Mouse (Mus musculus) frontal cortex, postnatal 25 days (tissue): ENCODE results near the gene Gm29427.

Experiments used
- DNase-seq, 2 experiments: peaks; one replicate each; pipeline ENCODE4 v3.0.0; 2022; ENCODE audit warnings: low spot score in 2 of 2

The Gm29427 gene

DNA sequence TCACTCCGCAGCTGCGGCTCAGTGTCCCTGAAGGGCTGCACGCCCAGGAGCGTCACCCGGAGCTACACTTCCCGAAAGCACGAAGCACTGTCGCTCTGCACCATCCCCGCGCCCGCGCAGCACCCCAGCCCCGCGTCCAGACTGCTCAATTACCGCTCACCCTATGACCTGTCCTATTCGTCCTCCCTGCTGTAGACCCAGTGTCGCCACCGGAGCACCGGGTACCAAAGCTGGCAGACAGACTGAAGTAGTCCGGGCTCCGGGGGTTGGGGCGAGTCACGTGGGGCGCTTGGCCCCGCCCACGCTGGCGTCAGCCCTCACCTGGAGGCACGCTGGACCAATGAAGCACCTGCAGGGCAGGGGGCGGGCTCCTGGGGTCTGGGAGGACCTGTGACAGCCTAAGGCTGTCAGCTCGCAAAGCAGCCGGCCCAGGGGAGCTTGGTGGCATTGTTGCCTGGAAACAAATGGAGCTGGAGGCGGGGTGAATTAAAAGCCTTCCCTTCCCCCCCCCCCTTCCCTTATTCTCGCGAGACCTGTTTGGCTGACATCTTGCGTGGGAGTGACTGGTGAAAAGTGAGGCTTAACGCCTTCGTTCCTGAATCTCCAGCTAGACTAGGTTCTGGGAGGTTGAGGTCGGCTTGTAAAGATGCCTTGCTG lies at the start of gene Gm29427:
TSS of gene Gm29427 (minus strand) at position 239 of the 657 bp plus-strand sequence.
- peak; percentile 94 to 95 for DNase-seq

DNA sequence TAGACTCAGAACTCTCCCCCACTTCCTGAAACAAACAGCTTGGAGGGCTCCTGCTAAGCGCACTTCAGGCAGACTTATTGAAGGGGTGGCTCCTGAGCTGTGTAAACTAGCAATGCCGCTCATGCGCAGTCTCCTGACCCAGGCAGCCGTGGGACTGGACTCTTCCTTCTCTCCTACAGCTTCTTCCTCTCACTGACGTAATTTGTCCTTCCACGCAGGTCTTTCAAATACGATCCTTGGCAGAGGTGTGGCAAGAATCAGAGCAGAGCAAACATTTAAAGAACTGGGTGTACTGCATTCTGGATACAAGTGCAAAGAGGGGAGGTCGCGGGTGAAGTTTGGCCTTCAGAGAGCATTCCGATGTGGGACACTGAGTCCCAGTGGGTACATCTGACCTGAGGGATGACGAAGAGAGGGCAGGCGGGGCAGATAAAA lies 48.4 kb upstream of the Gm29427 start:
- no peak for DNase-seq

DNA sequence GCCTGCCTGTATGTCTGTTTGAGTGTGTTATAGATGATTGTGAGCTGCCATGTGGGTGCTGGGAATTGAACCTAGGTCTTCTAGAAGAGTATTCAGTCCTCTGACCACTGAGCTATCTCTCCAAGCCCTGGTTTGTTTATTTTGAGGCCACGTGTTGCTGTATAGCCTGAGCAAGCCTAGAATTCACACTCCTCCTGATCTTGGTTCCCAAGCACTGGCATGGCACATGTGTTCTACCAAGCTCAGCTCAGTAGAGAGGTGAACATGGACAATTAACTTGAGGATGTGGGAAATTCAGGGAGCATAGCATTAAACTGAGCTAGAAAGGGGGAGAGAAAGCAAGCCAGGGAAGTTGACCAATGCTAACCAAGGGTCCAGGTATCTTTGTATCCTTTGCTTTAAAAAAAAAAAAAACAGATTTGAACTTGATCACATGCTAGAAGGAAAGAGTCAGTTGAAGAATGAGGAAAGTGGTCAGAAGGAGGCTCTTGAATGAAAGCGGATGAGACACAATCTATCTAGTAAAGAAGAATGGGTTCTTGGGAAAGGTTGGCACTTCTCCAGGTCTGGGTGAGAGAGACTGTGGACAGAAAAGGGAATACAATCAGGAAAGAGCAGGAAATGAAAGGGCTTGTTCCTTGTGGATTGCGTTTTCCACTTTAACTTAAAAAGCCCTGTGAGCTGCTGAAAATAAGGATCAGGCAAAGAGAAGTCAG lies 46.6 kb upstream of the Gm29427 start:
- DNase-seq, result no peak

DNA sequence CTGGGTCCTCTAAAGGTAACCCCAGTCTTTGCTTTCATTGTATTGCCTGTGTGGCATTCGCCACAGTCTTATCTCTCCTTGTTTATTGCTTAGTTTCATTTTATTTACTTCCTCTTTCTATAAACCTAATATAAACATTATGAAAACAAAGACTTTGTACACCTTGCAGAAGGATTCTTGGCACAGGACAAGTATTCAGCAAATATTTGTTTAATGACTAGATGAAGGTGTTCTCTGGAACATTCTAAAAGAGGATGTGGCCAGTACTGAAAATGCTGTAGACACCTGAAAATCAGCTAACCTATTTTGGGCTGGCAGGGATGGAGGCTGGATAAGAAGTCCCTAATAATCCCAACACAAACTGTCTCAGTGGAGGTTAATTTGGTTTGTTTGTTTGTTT lies 46.0 kb upstream of the Gm29427 start:
- DNase-seq, result no peak

DNA sequence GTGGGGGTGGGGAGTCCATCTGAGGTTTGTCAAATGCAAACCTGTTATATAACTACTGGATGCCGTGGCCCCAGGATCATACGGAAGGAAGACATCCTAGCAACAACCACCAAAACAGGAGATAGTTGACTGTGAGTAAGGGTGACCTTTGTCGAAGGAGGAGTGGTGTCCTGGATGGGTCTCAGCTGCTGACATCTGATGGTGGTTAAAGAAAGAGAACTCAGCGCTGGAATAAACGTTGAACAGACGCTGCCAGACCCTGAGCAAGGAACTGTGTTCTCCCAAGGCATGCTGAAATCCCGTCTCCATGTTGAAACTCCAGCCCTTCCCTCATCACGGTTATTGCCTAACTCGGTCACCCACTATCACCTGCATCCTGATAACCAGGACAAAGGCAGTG lies 44.1 kb upstream of the Gm29427 start:
- DNase-seq, result no peak

DNA sequence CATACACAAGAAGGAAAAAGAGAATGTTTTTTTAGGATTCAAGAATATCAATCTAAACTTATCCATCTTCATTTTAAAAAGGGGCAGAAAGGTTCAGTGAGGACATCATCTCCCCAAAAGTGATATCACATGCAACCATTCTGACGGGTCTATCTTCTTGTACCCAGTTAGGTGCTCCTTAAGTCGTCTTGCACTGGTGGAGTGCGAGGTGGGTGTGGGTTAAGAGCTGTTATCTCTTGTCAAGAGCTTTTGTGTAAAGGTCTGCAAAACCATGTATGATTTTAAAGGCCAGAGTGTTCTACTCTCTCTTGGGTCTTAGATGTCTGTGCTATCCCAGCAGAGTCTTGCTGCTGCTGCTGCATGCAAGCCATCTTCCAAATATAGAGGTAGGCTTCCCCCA lies 31.2 kb upstream of the Gm29427 start:
- no peak for DNase-seq

DNA sequence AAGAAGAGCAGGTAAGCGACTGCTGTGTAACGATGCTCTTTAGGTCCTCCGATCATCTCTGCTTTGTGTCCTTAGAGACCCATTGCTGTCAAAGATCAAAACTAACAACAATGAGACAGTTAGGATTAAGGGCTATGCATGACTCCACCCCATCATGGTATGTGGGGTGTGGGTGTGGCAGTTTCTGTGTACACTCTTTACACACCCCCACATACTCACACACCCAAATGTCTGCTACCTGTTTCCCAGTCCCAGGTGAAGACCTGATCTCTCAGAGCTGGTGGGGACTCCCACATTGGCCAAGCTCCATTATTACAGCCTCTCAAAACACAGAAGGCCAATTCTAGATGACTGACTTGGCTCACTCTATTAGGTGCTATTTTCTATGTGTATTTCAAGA lies 30.0 kb upstream of the Gm29427 start:
- no peak for DNase-seq

DNA sequence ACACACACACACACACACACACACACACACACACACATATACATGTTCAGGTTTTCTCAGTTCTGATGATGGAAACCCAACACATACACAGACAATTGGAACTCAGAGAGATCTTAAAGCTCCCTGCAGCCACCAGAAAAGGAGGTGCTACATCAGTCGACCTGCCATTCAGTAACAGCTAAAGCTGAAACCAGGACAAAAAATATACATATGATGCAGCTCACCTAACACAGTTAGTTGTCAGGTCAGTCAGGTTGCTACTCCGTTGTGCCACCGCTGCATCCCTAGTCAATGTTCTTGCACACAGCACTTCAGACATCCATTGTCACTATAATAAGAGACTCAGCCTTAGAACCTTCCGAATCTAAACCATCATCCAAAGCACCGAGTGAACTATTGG lies 29.4 kb upstream of the Gm29427 start:
- DNase-seq, result no peak

DNA sequence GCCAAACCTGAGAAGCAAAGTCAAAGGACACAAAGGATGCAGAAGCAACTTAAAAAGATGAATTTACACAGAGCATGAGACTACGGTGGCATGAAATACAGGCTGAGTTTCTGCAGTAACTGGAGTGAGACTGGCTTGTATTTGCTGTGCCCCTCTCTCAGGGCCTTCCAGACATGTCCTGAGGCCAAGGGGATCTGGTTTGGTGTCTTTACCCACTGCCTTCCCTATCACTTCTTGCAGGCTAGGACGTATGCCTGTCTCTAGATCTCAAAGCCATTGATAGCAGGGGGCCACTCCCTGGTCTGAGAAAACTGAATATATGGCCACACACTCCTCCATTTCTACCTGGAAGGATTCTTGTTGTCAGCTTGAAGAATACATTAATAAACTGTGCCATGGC lies 28.6 kb upstream of the Gm29427 start:
- DNase-seq, result no peak

DNA sequence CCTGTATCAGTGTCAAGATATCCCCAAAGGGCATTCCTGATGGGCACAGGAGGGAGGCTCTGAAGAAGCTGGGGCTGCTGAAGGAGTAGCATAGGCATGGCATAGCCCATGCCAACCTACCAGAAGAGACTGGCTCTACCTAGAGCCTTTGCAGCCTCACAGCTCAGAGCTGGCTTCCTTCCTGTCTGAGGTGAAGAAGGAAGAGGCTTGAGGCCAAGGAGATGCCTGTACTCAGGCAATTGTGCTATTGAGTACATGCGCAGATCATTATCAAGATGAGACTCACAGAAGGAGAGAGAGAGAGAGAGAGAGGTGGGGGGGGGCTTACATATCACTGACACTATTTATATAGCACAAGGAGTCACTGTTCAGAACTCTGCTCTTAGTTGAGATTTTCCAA lies 28.2 kb upstream of the Gm29427 start:
- no peak for DNase-seq

DNA sequence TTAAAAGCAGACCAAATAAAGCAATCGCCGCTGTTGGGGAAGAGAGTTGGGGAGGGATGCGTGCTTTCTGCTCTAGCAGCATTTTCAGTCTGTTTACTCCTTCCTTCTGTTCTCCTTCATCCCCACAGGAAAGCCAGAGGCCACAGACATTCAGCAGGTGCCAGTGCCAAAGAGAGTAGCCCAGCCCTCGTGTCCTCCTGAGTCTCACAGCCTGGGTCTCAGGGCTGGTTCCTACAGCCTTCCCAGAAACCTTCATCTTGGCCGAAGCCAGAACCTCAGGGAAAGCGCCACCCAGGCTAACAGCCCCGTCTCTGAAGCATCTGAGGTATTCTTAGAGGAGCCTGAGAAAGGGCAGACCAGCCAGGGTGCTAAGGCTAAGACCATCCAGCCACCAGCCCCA lies 26.6 kb upstream of the Gm29427 start:
- DNase-seq, result no peak

DNA sequence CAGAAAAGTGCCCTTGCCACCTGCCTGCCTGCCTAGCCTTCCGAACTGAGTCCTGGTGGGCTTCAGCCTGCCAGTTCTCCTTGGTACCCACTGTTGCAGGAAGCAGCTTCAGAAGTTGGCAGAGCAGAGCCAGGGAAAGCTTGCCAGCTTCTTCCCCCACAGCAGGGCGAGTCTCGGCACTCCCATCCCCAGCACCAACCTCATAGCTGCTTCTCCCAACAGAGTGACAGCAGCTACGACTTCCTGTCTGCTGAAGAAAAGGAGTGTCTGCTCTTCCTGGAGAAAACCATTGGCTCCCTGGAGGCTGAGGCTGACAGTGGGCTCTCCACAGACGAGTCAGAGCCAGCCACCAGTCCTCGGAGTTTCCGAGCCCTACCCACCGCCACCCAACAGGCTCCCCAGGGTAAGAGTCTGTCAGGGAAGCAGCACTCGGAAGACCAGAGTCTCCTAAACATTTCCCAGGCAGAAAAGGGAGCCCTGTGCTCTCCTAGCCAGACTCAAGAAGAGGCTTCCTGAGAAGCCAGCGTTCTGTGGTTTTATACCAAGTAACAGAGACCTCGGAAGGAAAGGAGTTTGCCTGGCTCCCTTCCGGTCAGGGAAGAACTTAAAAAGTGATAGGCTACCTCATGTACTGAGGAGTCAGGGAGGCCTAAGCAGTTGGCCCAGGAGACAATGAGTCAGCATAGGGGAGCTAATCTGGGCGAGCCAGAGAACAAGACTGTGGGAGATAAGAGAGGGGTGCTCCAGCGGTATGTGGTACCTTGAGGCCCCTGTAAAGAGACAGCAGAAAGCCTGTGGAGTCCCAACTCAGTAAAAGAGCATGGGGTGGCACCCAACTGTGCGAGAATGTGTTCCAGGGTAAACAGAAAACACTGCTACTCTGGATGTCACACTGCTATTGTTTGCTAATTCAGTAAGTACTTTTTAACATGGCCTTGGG lies 25.5 kb upstream of the Gm29427 start:
- DNase-seq, result no peak

DNA sequence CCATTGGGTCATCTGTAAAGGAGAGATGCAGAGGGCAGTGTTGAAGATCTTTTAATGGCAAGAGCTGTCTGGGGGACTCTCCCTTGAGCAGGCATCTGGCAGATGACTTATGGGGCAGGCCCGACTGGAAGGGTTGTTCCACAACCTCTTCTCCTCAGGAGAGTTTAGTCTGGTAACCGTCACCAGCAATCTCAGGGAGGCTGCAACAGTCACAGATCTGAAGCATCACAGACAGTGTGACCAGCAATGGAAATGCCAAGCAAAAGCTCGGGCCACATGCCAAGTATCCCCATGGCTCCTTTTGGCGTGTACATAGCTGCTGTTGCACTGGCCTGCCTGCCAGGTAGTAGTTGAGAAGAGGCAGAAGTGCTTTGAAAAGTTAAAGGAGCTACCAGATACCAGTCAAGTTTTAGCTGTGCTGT lies 24.6 kb upstream of the Gm29427 start:
- DNase-seq, result no peak

DNA sequence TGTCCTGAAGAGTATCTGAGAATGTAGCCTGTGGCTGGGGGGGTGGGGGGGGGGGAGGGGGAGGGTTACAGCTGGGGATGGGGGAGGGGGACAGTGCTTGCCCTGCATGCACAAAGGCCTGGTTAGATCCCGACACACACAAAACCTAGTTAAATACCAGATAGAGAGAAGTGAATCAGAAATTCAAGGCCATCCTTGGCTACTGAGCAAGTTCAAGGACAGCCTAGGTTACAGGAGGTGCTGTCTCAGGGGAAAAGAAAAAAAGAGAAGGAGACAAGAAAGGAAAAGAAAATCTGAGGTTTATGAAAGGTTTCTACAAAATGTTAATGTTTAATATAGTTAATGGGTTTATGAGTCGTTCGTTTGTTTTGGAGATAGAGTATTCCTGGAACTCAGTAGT lies 24.0 kb upstream of the Gm29427 start:
- no peak for DNase-seq

DNA sequence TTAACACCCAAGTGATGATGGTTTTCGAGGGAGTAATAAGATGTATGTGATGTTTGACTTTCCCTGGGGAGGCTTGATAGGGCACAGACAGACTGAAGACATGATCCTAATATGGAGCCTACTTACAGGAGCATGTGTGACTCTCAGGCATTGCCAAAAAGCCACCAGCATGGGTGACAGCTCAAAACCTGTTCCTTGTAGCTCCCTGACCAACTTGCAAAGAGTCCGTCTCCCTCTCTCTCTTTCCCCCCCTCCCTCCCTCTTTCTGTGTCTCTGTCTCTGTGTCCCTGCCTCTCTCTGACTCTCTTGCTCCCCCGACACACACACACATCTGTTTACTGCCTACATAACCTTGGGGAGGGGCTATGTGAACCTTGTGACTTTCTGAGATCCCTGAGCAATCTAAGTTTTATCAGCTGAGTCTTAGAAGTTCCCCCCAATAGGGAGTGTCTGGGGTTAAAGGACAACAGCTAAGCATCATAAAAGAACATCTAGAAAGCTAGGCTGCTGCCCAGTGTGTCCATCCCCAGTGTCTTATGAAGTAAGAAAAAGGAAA lies 23.0 kb upstream of the Gm29427 start:
- no peak for DNase-seq

DNA sequence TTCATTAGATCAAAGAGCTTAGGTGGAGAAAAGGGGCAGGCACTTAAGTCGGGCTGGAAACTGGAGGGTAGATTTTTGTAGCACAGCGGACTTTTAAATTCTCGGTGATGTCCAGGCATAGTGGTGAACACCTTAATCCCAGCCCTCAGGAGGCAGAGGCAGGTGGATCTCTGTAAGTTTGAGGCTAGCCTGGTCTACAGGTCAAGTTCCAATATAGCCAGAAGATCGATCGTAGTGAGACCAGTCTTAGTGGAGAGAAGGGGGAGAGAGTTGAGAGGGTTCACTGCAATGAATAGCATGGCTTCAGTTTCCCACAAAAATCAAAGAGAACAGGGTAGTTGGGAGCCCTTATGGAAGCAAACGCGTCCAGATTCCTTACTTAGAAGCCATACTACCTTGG lies 22.3 kb upstream of the Gm29427 start:
- no peak for DNase-seq

DNA sequence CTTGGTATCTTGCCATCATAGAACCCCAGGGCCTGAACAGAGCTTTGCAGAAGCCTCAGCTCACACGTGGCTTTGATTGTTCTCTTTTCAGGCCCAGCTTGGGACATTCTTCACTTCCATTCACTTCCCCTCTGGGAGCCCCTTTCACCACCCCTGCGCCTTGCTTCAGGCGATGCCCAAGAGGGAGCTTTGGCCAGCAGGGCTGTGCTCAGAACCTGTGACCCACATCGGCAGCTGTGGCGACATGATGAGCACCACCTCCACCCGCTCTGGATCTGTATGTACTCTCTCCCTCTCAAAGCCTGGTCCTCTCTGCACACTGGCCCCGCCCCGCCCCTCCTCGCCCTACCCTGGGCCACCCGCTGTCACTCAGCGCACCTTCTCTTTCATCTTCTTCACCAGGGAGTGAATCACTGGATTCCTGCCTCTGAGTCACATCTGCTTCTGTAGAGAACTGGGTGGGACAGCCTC lies 21.8 kb upstream of the Gm29427 start:
- DNase-seq, result no peak

DNA sequence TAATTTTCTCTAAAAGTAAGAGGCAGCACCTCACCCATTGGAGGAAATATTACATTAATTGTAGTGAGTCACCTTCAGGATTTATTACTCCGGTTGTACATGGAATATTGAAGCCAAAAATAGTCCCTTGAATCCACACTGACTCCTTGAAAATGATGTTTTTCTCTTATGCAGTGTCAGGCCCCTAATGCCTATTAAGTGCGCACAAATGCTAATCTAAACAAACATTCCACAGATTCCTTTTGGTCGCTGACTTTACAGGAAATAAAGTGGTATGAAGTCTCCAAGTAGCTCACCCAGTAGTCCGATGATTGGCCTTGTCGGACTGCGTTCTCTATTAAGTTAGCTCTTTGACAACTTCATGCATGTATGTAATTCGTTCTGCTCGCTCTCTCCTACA lies 19.3 kb upstream of the Gm29427 start:
- no peak for DNase-seq

DNA sequence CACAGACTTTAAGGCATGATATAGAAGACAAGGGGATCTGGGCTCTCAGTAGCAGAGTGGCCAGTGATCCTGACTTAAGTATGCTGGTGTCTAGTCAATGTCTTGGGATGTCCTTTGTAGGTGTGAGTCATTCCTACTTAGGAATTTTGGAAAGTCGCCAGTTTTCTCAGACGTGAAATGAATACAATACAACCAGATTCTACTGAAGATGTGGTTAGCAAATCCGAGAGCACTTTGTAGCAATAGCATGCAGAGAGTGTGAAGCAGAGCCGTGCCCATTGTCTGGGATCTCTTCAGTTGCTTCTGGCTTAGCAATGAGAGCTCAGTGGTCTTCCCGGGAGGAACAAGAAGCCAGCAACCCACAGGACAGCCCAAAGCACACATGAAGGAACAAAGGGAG lies 18.9 kb upstream of the Gm29427 start:
- DNase-seq, result no peak

DNA sequence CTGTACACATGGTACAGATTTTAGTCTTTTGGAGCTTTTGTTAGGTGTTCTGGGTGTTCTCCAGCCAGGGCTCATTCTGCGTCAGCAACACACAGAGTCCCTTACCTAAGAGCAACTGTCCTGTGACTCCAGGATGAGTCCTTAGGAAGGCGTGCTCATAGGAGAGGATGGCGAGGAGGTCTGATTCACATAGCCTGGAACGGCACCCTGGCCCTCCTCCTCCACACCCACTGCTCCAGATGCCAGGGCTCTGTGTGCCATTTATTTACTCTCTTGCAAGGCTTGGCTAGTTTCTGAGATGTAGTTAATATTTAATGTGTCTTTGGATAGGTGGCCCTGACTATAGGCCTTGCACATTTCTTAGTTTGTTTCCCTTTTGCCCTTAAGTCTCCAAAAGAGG lies 18.1 kb upstream of the Gm29427 start:
- no peak for DNase-seq

DNA sequence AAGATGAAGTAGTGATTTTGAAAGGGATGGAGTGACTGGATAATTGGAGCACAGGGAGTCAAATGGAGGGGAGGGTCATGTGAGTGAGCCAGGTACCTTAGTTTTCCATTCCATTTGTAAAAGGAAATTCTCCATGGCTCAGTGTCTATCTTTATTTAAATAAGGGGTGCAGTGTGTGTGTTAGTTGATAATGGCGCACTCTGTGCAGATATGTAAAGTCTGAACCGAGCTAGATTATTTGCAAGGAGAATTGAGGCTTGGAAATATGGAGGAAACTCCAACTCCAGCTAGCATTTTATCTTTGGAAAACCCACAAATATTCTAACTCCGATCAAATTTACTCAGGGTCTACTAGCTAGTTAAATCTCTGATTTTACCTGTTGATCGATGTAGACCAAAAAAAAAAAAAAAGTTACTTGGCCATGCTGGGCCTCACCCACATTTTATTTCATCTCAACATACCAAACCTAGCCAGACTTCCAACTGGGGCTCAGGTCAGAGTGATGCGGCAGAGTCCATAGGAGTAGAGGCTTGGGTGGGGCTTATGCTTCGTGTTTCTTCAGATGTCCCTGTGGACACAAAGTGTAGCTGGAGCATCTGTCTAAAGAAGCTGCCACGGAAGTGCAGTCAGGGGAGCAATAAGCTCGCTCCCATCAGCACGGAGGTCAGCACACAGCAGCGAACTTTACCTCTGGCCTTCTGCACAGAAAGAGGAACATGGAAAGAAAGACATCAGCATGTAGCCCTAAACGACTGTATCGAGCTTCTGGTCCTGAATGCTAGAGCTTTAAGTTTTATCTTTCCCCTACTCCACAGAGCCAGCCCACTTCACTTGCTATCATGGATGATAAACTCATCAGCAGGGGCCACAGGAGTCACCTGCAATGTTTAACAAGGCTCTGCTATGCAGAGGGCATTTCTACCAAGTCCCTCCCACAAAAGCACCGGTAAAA lies 17.4 kb upstream of the Gm29427 start:
- no peak for DNase-seq
